Mouse (Mus musculus): Measurements from ENCODE around the gene Sinhcaf. TPM values are rescaled to one million over a fixed set of nuclear protein-coding genes. Genes with fewer than 3 reads are reported as not detected.

Sinhcaf gene
- 104 TPM for polyA plus RNA-seq (2014; fragmentation: Illumina TruSeq; extraction: RNeasy Lipid Tissue Mini Kit (QIAGEN cat#74804))

GRCm38 (mm10) chr6:148946409-148946742 lies at the start of gene Sinhcaf:
Sinhcaf (minus strand) TSS chr6:148946467.

GRCm38 (mm10) chr6:148895773-148896506 lies 50.3 kb downstream of the Sinhcaf start, which contains the start of gene Caprin2:
Caprin2 (minus strand) TSS chr6:148896237.

Other genes with a start within 250 kb of the Sinhcaf start
- gene Ipo8, start 115.0 kb downstream of the Sinhcaf start, polyA plus RNA-seq (2014; fragmentation: Illumina TruSeq; extraction: RNeasy Lipid Tissue Mini Kit (QIAGEN cat#74804)): 82.3 TPM
- 28.3 TPM for gene Caprin2, start 50.2 kb downstream of the Sinhcaf start, polyA plus RNA-seq (2014; fragmentation: Illumina TruSeq; extraction: RNeasy Lipid Tissue Mini Kit (QIAGEN cat#74804))
- 25.5 TPM for gene Dennd5b, start 155.2 kb upstream of the Sinhcaf start, polyA plus RNA-seq (2014; fragmentation: Illumina TruSeq; extraction: RNeasy Lipid Tissue Mini Kit (QIAGEN cat#74804))
- not detected for gene Gm10203, start 183.7 kb upstream of the Sinhcaf start, polyA plus RNA-seq (2014; fragmentation: Illumina TruSeq; extraction: RNeasy Lipid Tissue Mini Kit (QIAGEN cat#74804))
- 69.8 TPM for gene Etfbkmt, start 193.4 kb upstream of the Sinhcaf start, polyA plus RNA-seq (2014; fragmentation: Illumina TruSeq; extraction: RNeasy Lipid Tissue Mini Kit (QIAGEN cat#74804))
- gene Amn1, start 242.2 kb upstream of the Sinhcaf start, polyA plus RNA-seq (2014; fragmentation: Illumina TruSeq; extraction: RNeasy Lipid Tissue Mini Kit (QIAGEN cat#74804)): 48.3 TPM